Mouse (Mus musculus): ENCODE data around the gene Kxd1. TPM values are rescaled to one million over a fixed set of nuclear protein-coding genes. Genes with fewer than 3 reads are reported as not detected.

Kxd1 gene
- polyA plus RNA-seq, 2 experiments, result 52.5 to 60.3 TPM

DNA sequence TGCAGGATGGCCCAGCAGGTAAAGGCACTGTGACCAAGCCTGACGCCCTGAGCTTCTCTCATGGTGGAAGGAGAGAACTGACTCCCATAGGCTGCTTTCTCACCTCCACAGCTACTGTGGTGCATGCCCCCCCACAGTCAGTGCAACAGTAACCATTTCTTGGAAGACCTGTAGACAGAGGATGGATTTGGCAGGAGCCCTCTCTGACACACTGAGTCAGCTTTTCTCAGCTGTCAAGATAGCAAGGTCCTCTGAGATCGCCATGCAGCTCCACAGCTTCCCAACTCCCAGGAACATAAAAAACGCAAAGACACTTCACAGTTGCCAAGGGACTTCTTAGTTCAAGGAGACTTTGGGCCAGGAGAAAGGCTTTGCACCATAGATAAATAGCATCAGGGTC is 69.3 kb downstream of the Kxd1 start:
- Histone ChIP-seq H3K9me3 (ENCODE audit: control insufficient read depth, low read length) (no peaks in the 10 kb centered on the region), H3K4me1 (ENCODE audit: control insufficient read depth, insufficient read depth, low read length) (peaks cover 18% of the 10 kb centered on the region), H3K27me3 (ENCODE audit: control insufficient read depth, insufficient read depth, low read length) (no peaks in the 10 kb centered on the region), H3K27ac (replicated peaks; ENCODE audit: low read depth, low read length) (no peak overlapping the region), H3K4me2 (replicated peaks; ENCODE audit: low read depth, low read length, severe bottlenecking) (no peak overlapping the region), H3K9ac (ENCODE audit: low read depth, low read length, severe bottlenecking) (no peak overlapping the region), H3K4me3 (replicated peaks; ENCODE audit: low read length) (no peak overlapping the region), H3K36me3 (ENCODE audit: control insufficient read depth, insufficient read depth, low read length) (no peaks in the 10 kb centered on the region)
- 93% methylated on average over 3 of the region's 3 CpGs for WGBS
- TF ChIP-seq POLR2A (IDR thresholded peaks at IDR 0.05; ENCODE audit: borderline replicate concordance, extremely low read depth, insufficient read depth, insufficient read length), result no peak
- ATAC-seq (ENCODE audit: low FRiP score, low read depth) (no peak), DNase-seq (ENCODE audit: low spot score) (no peak)

Other genes starting within 250 kb of the Kxd1 start
- gene Homer3, start 245.1 kb downstream of the Kxd1 start, polyA plus RNA-seq (2012; rRNA removed), result 81.2 and 81.3 TPM in 2 replicates
- gene Homer3, start 245.1 kb downstream of the Kxd1 start, polyA plus RNA-seq (2014; fragmentation: Nextera tagmentation; extraction: Ambion mirVana), result 38.2 and 43.9 TPM in 2 replicates
- 58.1 and 66.2 TPM in 2 replicates for gene Ddx49, start 225.5 kb downstream of the Kxd1 start, polyA plus RNA-seq (2012; rRNA removed)
- 52.9 and 55.4 TPM in 2 replicates for gene Ddx49, start 225.5 kb downstream of the Kxd1 start, polyA plus RNA-seq (2014; fragmentation: Nextera tagmentation; extraction: Ambion mirVana)
- 379 and 443 TPM in 2 replicates for gene Cope, start 225.4 kb downstream of the Kxd1 start, polyA plus RNA-seq (2012; rRNA removed)
- gene Cope, start 225.4 kb downstream of the Kxd1 start, polyA plus RNA-seq (2014; fragmentation: Nextera tagmentation; extraction: Ambion mirVana), result 340 and 371 TPM in 2 replicates
- gene Cers1, start 212.2 kb downstream of the Kxd1 start, polyA plus RNA-seq (2012; rRNA removed), result 12.4 and 22.0 TPM in 2 replicates
- gene Cers1, start 212.2 kb downstream of the Kxd1 start, polyA plus RNA-seq (2014; fragmentation: Nextera tagmentation; extraction: Ambion mirVana), result 12.0 and 12.9 TPM in 2 replicates
- 5.4 and 5.7 TPM in 2 replicates for gene Gdf1, start 198.1 kb downstream of the Kxd1 start, polyA plus RNA-seq (2012; rRNA removed)
- gene Gdf1, start 198.1 kb downstream of the Kxd1 start, polyA plus RNA-seq (2014; fragmentation: Nextera tagmentation; extraction: Ambion mirVana), result 1.2 TPM in 2 replicates
- gene Upf1, start 174.7 kb downstream of the Kxd1 start, polyA plus RNA-seq (2012; rRNA removed), result 39.0 and 47.6 TPM in 2 replicates
- gene Upf1, start 174.7 kb downstream of the Kxd1 start, polyA plus RNA-seq (2014; fragmentation: Nextera tagmentation; extraction: Ambion mirVana), result 22.3 and 25.5 TPM in 2 replicates
- gene Comp, start 154.4 kb downstream of the Kxd1 start, polyA plus RNA-seq (2012; rRNA removed), result 136 and 173 TPM in 2 replicates
- gene Comp, start 154.4 kb downstream of the Kxd1 start, polyA plus RNA-seq (2014; fragmentation: Nextera tagmentation; extraction: Ambion mirVana), result 36.7 and 46.3 TPM in 2 replicates
- 37.8 and 58.5 TPM in 2 replicates for gene Crtc1, start 88.4 kb downstream of the Kxd1 start, polyA plus RNA-seq (2012; rRNA removed)
- gene Crtc1, start 88.4 kb downstream of the Kxd1 start, polyA plus RNA-seq (2014; fragmentation: Nextera tagmentation; extraction: Ambion mirVana), result 26.3 and 31.1 TPM in 2 replicates
- gene Klhl26, start 51.0 kb downstream of the Kxd1 start, polyA plus RNA-seq (2012; rRNA removed), result 48.7 and 72.6 TPM in 2 replicates
- 24.2 and 28.6 TPM in 2 replicates for gene Klhl26, start 51.0 kb downstream of the Kxd1 start, polyA plus RNA-seq (2014; fragmentation: Nextera tagmentation; extraction: Ambion mirVana)
- 13.1 and 17.7 TPM in 2 replicates for gene Tmem59l, start 40.6 kb downstream of the Kxd1 start, polyA plus RNA-seq (2012; rRNA removed)
- 15.7 and 17.5 TPM in 2 replicates for gene Tmem59l, start 40.6 kb downstream of the Kxd1 start, polyA plus RNA-seq (2014; fragmentation: Nextera tagmentation; extraction: Ambion mirVana)
- 98.9 and 127 TPM in 2 replicates for gene Crlf1, start 34.8 kb downstream of the Kxd1 start, polyA plus RNA-seq (2012; rRNA removed)
- 91.5 and 103 TPM in 2 replicates for gene Crlf1, start 34.8 kb downstream of the Kxd1 start, polyA plus RNA-seq (2014; fragmentation: Nextera tagmentation; extraction: Ambion mirVana)
- gene Rex1bd, start 21.2 kb downstream of the Kxd1 start, polyA plus RNA-seq (2012; rRNA removed), result 154 and 175 TPM in 2 replicates
- gene Rex1bd, start 21.2 kb downstream of the Kxd1 start, polyA plus RNA-seq (2014; fragmentation: Nextera tagmentation; extraction: Ambion mirVana), result 152 and 156 TPM in 2 replicates
- gene Uba52, start 17.2 kb downstream of the Kxd1 start, polyA plus RNA-seq (2012; rRNA removed), result 1,215 and 1,844 TPM in 2 replicates
- gene Uba52, start 17.2 kb downstream of the Kxd1 start, polyA plus RNA-seq (2014; fragmentation: Nextera tagmentation; extraction: Ambion mirVana), result 1,031 and 1,113 TPM in 2 replicates
- 363 and 431 TPM in 2 replicates for gene Fkbp8, start 232 bp downstream of the Kxd1 start, polyA plus RNA-seq (2012; rRNA removed)
- gene Fkbp8, start 232 bp downstream of the Kxd1 start, polyA plus RNA-seq (2014; fragmentation: Nextera tagmentation; extraction: Ambion mirVana), result 219 and 248 TPM in 2 replicates
- 30.3 and 35.3 TPM in 2 replicates for gene Ell, start 11.5 kb upstream of the Kxd1 start, polyA plus RNA-seq (2012; rRNA removed)
- 20.2 and 22.4 TPM in 2 replicates for gene Ell, start 11.5 kb upstream of the Kxd1 start, polyA plus RNA-seq (2014; fragmentation: Nextera tagmentation; extraction: Ambion mirVana)
- 213 and 279 TPM in 2 replicates for gene Isyna1, start 66.4 kb upstream of the Kxd1 start, polyA plus RNA-seq (2012; rRNA removed)
- 94.4 and 103 TPM in 2 replicates for gene Isyna1, start 66.4 kb upstream of the Kxd1 start, polyA plus RNA-seq (2014; fragmentation: Nextera tagmentation; extraction: Ambion mirVana)
- gene Ssbp4, start 80.9 kb upstream of the Kxd1 start, polyA plus RNA-seq (2012; rRNA removed), result 163 and 236 TPM in 2 replicates
- gene Ssbp4, start 80.9 kb upstream of the Kxd1 start, polyA plus RNA-seq (2014; fragmentation: Nextera tagmentation; extraction: Ambion mirVana), result 151 and 171 TPM in 2 replicates
- 3.5 and 4.5 TPM in 2 replicates for gene Lrrc25, start 88.2 kb upstream of the Kxd1 start, polyA plus RNA-seq (2012; rRNA removed)
- gene Lrrc25, start 88.2 kb upstream of the Kxd1 start, polyA plus RNA-seq (2014; fragmentation: Nextera tagmentation; extraction: Ambion mirVana), result 2.5 and 3.2 TPM in 2 replicates
- gene Gdf15, start 104.5 kb upstream of the Kxd1 start, polyA plus RNA-seq (2012; rRNA removed), result 0.15 and 0.47 TPM in 2 replicates
- 0.18 TPM in 1 of 2 replicates, not detected in the other for gene Gdf15, start 104.5 kb upstream of the Kxd1 start, polyA plus RNA-seq (2014; fragmentation: Nextera tagmentation; extraction: Ambion mirVana)
- 47.6 and 59.8 TPM in 2 replicates for gene Pgpep1, start 132.4 kb upstream of the Kxd1 start, polyA plus RNA-seq (2012; rRNA removed)
- 64.1 and 68.7 TPM in 2 replicates for gene Pgpep1, start 132.4 kb upstream of the Kxd1 start, polyA plus RNA-seq (2014; fragmentation: Nextera tagmentation; extraction: Ambion mirVana)
- gene Lsm4, start 145.3 kb upstream of the Kxd1 start, polyA plus RNA-seq (2012; rRNA removed), result 172 and 182 TPM in 2 replicates
- gene Lsm4, start 145.3 kb upstream of the Kxd1 start, polyA plus RNA-seq (2014; fragmentation: Nextera tagmentation; extraction: Ambion mirVana), result 247 and 256 TPM in 2 replicates
- gene Jund, start 171.0 kb upstream of the Kxd1 start, polyA plus RNA-seq (2012; rRNA removed), result 218 and 287 TPM in 2 replicates
- 115 and 119 TPM in 2 replicates for gene Jund, start 171.0 kb upstream of the Kxd1 start, polyA plus RNA-seq (2014; fragmentation: Nextera tagmentation; extraction: Ambion mirVana)
- gene Iqcn, start 175.5 kb upstream of the Kxd1 start, polyA plus RNA-seq (2012; rRNA removed), result 0.04 and 0.08 TPM in 2 replicates
- 0.10 TPM in 1 of 2 replicates, not detected in the other for gene Iqcn, start 175.5 kb upstream of the Kxd1 start, polyA plus RNA-seq (2014; fragmentation: Nextera tagmentation; extraction: Ambion mirVana)
- not detected in 2 replicates for gene Gm3336, start 190.6 kb upstream of the Kxd1 start, polyA plus RNA-seq (2012; rRNA removed)
- not detected in 2 replicates for gene Gm3336, start 190.6 kb upstream of the Kxd1 start, polyA plus RNA-seq (2014; fragmentation: Nextera tagmentation; extraction: Ambion mirVana)
- gene Pde4c, start 195.8 kb upstream of the Kxd1 start, polyA plus RNA-seq (2012; rRNA removed), result 0.38 TPM in 2 replicates
- gene Pde4c, start 195.8 kb upstream of the Kxd1 start, polyA plus RNA-seq (2014; fragmentation: Nextera tagmentation; extraction: Ambion mirVana), result not detected in 2 replicates
- 27.2 and 36.6 TPM in 2 replicates for gene Rab3a, start 226.7 kb upstream of the Kxd1 start, polyA plus RNA-seq (2012; rRNA removed)
- 19.8 and 20.1 TPM in 2 replicates for gene Rab3a, start 226.7 kb upstream of the Kxd1 start, polyA plus RNA-seq (2014; fragmentation: Nextera tagmentation; extraction: Ambion mirVana)
- 27.7 and 41.6 TPM in 2 replicates for gene Mpv17l2, start 233.0 kb upstream of the Kxd1 start, polyA plus RNA-seq (2012; rRNA removed)
- gene Mpv17l2, start 233.0 kb upstream of the Kxd1 start, polyA plus RNA-seq (2014; fragmentation: Nextera tagmentation; extraction: Ambion mirVana), result 36.0 and 40.3 TPM in 2 replicates
- gene Pik3r2, start 248.8 kb upstream of the Kxd1 start, polyA plus RNA-seq (2012; rRNA removed), result 111 and 137 TPM in 2 replicates
- 73.5 and 74.7 TPM in 2 replicates for gene Pik3r2, start 248.8 kb upstream of the Kxd1 start, polyA plus RNA-seq (2014; fragmentation: Nextera tagmentation; extraction: Ambion mirVana)